Mouse (Mus musculus) G1E (cell line): Measurements from ENCODE around the gene Tln1. TPM values are rescaled to one million over a fixed set of nuclear protein-coding genes. Genes with fewer than 3 reads are reported as not detected.
"Not testable (repeated sequence)": the region's sequence is repeated elsewhere in the genome, so short reads cannot be mapped to it uniquely, and the experiment has no call there.

Experiments used
- ATAC-seq: 2 replicates; pipeline ENCODE4 v1.8.0; 2016; ENCODE audit warnings: mild to moderate bottlenecking; ENCODE audit not compliant: insufficient number of reproducible peaks, poor library complexity, low FRiP score, severe bottlenecking; ENCODE audit errors: extremely low read depth
- DNase-seq: peaks from one replicate; pipeline ENCODE4 v3.0.0; 2012; ENCODE audit warnings: low spot score
- H3K27me3 ChIP-seq: 2 replicates; pipeline ENCODE4 v1.6.1; 2012; ENCODE audit warnings: mild to moderate bottlenecking, low read length, inconsistent platforms; ENCODE audit not compliant: insufficient read depth
- H3K36me3 ChIP-seq: replicated peaks from 2 replicates; pipeline ENCODE3; 2012; ENCODE audit warnings: mild to moderate bottlenecking, inconsistent platforms
- H3K4me1 ChIP-seq: 2 replicates; pipeline ENCODE4 v1.6.1; 2012; ENCODE audit warnings: low read depth, low read length, inconsistent platforms, mixed read lengths; ENCODE audit not compliant: insufficient read depth
- H3K4me3 ChIP-seq: 2 replicates; pipeline ENCODE4 v1.5.1; 2012; ENCODE audit warnings: low read depth, mild to moderate bottlenecking, inconsistent platforms, low read length, moderate library complexity, mixed read lengths
- H3K9me3 ChIP-seq: replicated peaks from 2 replicates; pipeline ENCODE4 v1.6.1; 2012; ENCODE audit warnings: inconsistent platforms
- CTCF ChIP-seq: IDR thresholded peaks from 2 replicates; pipeline ENCODE4 v1.5.1; 2012; ENCODE audit warnings: low read depth, low read length, inconsistent platforms, mixed read lengths
- GATA1 ChIP-seq: IDR thresholded peaks from 2 replicates; pipeline ENCODE4 v1.6.1; 2012; ENCODE audit warnings: borderline replicate concordance, low read length, inconsistent platforms, mixed read lengths
- GATA2 ChIP-seq: IDR thresholded peaks from 2 replicates; pipeline ENCODE4 v1.6.1; 2012; ENCODE audit warnings: low read depth, low read length, inconsistent platforms, borderline replicate concordance
- POLR2AphosphoS5 ChIP-seq: IDR thresholded peaks from 2 replicates; pipeline ENCODE4 v1.6.1; 2012; ENCODE audit warnings: low read depth, low read length, inconsistent platforms; ENCODE audit not compliant: insufficient replicate concordance
- TAL1 ChIP-seq: conservative IDR thresholded peaks from 2 replicates; pipeline ENCODE4 v1.6.1; 2012; ENCODE audit warnings: low read depth, low read length, inconsistent platforms, mixed read lengths
- polyA plus RNA-seq: library from polyadenylated mRNA; stranded (reverse); fragments of >175 nt; gene quantifications from 2 replicates; pipeline ENCODE4 v1.2.3, GENCODE M21; 2012
- total RNA-seq, 2 experiments: library from RNA; stranded (forward) in 1 of 2; stranded (reverse) in 1 of 2; fragments of 200-1000 nt in 1 of 2; fragments of >200 nt in 1 of 2; fragmentation: Nextera tagmentation in 1 of 2; gene quantifications; 2 replicates each; pipeline ENCODE4 v1.2.3; 2014 to 2017

Tln1 gene
- total and polyA plus RNA-seq, 3 experiments, result 163 to 262 (median 167) TPM

- Histone ChIP-seq H3K9me3 (peaks cover 8% of the 10 kb centered on the region), H3K4me1 (peaks cover 14% of the 10 kb centered on the region), H3K27me3 (peaks cover 1% of the 10 kb centered on the region; the same call in 1 of the 2 replicates), H3K36me3 (peaks cover 99% of the 10 kb centered on the region), H3K4me3 (no peak overlapping the region)
- ATAC-seq (no peak), DNase-seq (no peak)
- no peak for TF ChIP-seq GATA1
- no peak for TF ChIP-seq CTCF
- TF ChIP-seq GATA2, result no peak
- no peak for TF ChIP-seq POLR2AphosphoS5
- TF ChIP-seq TAL1, result no peak
These were observed 10.1 kb downstream of the Tln1 start for GRCm38 (mm10) chr4:43552437-43552836.

DNA sequence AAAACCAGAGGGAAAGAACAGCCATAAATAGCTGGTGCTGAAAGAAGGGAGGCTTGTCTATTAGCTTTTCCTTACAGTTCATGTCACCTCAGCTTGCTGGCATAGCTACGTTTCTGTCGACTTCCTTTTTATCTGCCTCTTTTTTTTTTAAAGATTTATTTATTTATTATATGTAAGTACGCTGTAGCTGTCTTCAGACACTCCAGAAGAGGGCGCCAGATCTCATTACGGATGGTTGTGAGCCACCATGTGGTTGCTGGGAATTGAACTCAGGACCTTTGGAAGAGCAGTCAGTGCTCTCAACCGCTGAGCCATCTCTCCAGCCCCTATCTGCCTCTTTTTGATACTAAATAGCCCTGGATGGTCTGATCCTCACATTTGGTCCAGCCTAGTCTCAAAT, 10.6 kb downstream of the Tln1 start:
- DNase-seq, H3K4me1 ChIP-seq: not testable (repeated sequence)

DNA sequence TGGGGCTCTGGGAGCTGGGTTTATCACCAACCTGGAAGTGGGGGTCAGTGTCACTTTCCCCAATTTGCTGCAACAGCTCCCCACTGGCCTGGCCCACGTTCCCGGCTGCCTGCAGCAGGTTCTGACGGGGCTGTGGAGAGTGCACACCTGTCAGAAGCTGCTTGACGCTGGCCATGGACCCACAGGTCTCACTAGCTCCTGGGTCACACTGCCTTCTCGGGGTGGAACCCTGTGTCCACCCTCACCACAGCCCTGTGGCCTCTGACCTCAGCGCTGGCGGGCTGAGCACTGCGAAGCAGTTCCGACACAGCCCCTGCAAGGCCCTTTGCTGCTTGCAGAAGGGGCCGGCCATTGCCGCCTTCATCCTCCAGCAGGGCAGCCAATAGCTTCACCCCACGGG, 13.4 kb downstream of the Tln1 start:
- peaks cover 99% of the 10 kb centered on the region for H3K36me3 ChIP-seq
- ATAC-seq, result no peak
- peaks cover 8% of the 10 kb centered on the region for H3K9me3 ChIP-seq
- DNase-seq, result no peak
- no peak overlapping the region for H3K4me3 ChIP-seq
- H3K27me3 ChIP-seq, result peaks cover 2% of the 10 kb centered on the region; the same call in 1 of the 2 replicates
- peaks cover 4% of the 10 kb centered on the region; the same call in 1 of the 2 replicates for H3K4me1 ChIP-seq
- TF ChIP-seq TAL1, result no peak
- no peak for TF ChIP-seq POLR2AphosphoS5
- TF ChIP-seq CTCF, result no peak
- TF ChIP-seq GATA1, result no peak

More for the DNA sequence above, 10.6 kb downstream of the Tln1 start:
- ATAC-seq, H3K4me3 ChIP-seq, H3K27me3 ChIP-seq, H3K9me3 ChIP-seq: not testable (repeated sequence)
- H3K36me3 ChIP-seq, result peaks cover 99% of the 10 kb centered on the region

- ATAC-seq, result no peak
These were observed 15.3 kb downstream of the Tln1 start for GRCm38 (mm10) chr4:43547160-43547559.

DNA sequence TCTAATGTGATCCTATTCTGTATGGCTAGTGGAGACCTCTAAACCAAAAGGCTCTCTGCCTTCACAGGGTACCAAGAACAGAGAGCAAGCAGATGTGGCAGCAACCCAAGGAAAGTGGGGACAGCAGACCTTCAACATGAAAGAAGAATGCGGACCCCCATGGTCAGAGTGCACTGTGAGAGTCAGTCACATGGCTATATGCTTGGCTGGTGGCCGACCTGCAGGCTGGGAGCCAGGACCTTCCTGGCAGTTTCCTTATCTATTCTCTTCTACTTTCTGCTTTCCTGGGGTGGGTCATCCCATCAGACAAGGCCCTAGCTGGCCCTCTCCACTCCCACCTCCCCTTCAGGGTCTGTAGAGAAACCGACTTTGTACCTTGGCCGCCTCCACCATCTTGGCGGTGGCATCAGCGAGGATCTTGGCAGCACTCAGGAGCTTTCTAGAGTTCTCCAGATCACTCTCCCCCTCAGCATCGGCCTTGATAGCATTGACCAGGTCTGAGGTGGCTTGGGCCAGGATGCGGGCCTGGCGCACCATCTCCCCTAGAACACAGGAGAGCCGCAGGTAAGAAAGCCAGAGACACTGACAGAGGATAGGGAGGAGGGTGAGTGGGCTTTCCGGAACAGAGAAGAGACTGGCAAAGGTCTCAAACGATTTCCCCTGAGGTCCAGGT, 16.0 kb downstream of the Tln1 start:
- no peak for TF ChIP-seq POLR2AphosphoS5
- TF ChIP-seq GATA2, result no peak
- no peak for TF ChIP-seq CTCF
- TF ChIP-seq GATA1, result no peak
- TF ChIP-seq TAL1, result no peak
- peaks cover 11% of the 10 kb centered on the region for H3K9me3 ChIP-seq
- DNase-seq (no peak), ATAC-seq (no peak)
- peaks cover 100% of the 10 kb centered on the region for H3K36me3 ChIP-seq
- peaks cover 2% of the 10 kb centered on the region; the same call in 1 of the 2 replicates for H3K27me3 ChIP-seq
- no peak overlapping the region for H3K4me3 ChIP-seq
- 0 out of 2 replicates have a peak, but pooled peaks cover 3% of the 10 kb centered on the region for H3K4me1 ChIP-seq

More at GRCm38 (mm10) chr4:43547160-43547559, 15.3 kb downstream of the Tln1 start:
- no peak for TF ChIP-seq POLR2AphosphoS5
- no peak for TF ChIP-seq GATA2
- TF ChIP-seq TAL1, result no peak
- TF ChIP-seq CTCF, result no peak
- TF ChIP-seq GATA1, result no peak
- Histone ChIP-seq H3K36me3 (peaks cover 99% of the 10 kb centered on the region), H3K4me3 (no peak overlapping the region), H3K4me1 (0 out of 2 replicates have a peak, but pooled peaks cover 3% of the 10 kb centered on the region), H3K27me3 (peaks cover 2% of the 10 kb centered on the region; the same call in 1 of the 2 replicates), H3K9me3 (peaks cover 10% of the 10 kb centered on the region)
- DNase-seq, result no peak

DNA sequence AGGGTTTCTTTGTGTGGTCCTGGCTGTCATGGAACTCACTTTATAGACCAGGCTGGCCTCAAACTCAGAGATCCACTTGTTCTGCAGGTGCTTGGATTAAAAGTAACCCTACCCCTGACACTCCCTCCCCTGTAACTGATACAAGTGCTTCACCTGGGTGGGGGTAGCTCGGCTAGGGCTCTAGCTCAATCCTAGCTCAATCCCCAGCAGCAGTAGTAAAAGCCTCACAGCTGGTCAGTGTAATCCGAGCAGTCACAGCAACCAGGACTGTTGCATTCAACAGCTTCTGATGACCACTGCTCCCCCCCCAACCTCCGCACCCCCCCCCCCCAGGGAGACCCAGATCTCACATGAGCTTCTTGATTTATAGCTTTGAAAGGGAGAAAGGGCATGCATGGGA, 20.4 kb downstream of the Tln1 start:
- Histone ChIP-seq H3K4me1 (0 out of 2 replicates have a peak, but pooled peaks cover 3% of the 10 kb centered on the region), H3K4me3 (no peak overlapping the region), H3K36me3 (peaks cover 99% of the 10 kb centered on the region), H3K27me3 (no peaks in the 10 kb centered on the region), H3K9me3 (peaks cover 16% of the 10 kb centered on the region)
- no peak for TF ChIP-seq TAL1
- no peak for TF ChIP-seq GATA2
- DNase-seq, result no peak
- ATAC-seq, result no peak

DNA sequence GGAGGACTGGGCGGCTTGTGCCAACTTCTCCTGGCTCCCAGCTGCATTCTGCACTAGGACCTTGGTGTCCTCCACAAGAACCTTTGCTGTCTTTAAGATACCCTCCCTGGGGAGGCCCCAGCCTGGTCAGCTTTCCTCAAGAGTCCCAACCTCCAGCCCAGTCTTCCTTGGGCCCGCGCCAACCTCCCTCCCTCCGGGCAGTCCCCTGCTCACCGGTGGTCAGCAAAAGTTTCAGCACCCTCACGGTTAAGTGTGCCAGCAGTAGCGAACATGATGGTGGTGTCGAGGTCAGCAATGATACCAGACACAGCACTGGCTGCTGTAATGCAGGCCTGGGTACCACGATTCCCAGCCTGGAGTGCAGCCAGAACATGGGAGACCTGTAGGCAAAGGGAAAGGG, 26.5 kb downstream of the Tln1 start:
- Histone ChIP-seq H3K36me3 (peaks cover 99% of the 10 kb centered on the region), H3K9me3 (peaks cover 2% of the 10 kb centered on the region; the same call in 1 of the 2 replicates), H3K4me3 (no peak overlapping the region), H3K4me1 (peaks cover 14% of the 10 kb centered on the region), H3K27me3 (no peaks in the 10 kb centered on the region)
- no peak for TF ChIP-seq CTCF
- TF ChIP-seq TAL1, result no peak
- no peak for TF ChIP-seq GATA2
- TF ChIP-seq GATA1, result no peak
- no peak for TF ChIP-seq POLR2AphosphoS5
- DNase-seq (no peak), ATAC-seq (no peak)
